Mouse (Mus musculus) retina, postnatal 1 day (tissue): ENCODE data around the gene Cd80.
"Not testable (repeated sequence)": the region's sequence is repeated elsewhere in the genome, so short reads cannot be mapped to it uniquely, and the experiment has no call there.

ENCODE experiments used
- DNase-seq: peaks from one replicate; pipeline ENCODE4 v3.0.0-alpha.2; 2012

Gene Cd80

DNA sequence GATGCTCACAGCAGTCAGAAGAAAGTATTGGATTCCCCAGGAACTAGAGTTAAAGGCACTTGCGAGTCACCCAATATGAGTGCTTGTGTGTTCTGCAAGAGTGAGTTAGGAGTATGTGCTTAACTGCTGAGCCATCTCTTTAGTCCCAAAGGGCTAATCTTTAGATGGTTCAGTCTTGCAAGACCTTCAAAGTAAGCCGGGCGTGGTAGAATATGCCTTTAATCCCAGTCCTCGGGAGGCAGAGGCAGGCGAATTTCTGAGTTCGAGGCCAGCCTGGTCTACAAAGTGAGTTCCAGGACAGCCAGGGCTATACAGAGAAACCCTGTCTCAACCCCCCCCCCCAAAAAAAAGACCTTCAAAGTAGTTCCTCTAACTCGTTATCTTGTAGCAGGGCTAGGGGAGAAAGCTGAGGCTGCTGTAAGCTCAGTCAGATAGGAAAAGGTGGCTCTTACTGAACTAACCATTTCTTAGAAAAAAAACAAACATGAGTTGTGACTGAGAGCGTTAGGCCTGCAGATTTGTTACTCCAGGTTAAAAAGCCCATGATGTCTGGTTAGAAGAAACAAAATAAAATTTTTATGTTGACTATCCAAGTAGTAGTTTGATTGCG is 19.4 kb downstream of the Cd80 start:
- no peak for DNase-seq

DNA sequence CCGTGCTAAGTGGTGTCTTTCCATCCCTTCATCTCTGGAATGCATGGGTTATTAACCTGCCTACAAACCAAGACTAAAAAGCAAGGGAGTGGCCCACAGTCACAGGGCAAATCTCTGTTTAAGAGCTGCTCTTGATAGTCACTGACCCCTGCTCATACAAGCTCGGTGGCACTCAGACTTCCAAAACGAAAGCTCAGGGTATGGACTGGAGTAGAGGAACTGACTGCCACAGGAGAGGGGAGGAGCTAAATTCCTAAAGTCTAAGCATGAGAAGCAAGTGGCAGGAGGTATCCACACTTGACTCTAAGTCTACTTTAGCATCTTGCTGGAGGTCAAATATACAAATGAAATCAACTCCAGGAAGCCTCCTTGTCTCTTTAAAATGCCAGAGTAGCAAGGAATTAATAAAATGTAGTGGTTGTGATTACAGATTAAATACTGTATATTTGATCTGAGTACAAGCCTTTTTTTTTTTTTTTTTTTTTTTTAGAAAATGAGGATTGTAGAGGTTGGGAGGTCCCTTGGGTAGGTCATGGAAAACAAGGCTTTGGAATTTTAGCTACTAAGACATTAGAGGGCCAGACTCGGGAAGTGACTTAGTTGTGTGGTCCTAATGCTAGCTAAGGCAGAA is 20.4 kb downstream of the Cd80 start:
- DNase-seq: no peak

DNA sequence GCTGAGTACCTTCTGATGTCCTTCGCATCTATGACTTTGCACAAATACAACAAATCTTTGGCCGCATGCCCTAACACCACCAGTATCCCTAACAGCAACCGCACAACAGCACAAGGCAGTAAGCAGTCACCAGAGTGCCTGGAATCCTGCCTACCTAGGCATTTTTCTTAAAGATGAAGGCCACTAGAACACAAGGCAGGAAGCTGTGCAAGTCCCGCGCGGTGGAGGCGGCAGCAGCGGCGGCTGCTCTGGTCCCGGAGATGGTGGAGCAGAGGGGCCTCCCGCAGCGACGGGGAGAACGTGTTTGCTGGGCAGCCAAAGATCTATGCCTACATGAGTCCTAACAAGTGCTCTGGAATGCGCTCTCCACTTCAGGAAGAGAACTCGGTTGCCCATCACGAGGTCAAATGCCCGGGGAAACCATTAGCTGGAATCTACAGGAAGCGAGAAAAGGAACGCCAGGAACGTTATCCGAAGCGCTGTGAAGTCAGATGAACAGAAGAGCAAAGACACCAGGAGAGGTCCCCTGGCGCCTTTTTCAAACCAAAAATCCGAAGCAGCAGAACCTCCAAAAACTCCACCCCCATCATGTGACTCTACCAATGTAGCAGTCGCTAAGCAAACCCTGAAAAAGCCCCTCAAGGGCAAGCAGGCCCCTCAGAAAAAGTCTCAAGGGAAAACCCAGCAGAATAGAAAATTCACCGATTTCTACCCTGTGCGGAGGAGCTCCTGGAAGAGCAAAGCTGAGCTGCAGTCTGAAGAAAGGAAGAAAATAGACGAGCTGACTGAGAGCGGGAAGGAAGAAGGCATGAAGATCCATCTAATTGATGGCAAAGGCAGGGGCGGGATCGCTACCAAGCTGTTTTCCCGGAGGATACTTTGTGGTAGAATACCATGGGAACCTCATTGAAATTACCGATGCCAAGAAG is 21.2 kb downstream of the Cd80 start:
- DNase-seq: peak; percentile 59

DNA sequence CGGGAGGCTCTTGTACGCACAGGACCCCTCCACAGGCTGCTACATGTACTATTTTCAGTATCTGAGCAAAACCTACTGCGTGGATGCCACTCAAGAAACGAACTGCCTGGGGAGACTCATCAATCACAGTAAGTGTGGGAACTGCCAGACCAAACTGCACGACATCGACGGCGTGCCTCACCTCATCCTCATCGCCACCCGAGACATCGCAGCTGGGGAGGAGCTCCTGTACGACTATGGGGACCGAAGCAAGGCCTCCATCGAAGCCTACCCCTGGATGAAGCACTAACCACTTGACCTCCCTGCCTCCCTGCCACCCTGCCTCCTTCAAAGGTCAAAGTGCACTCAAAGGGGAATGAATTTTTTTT is 21.9 kb downstream of the Cd80 start:
- DNase-seq: not testable (repeated sequence)

DNA sequence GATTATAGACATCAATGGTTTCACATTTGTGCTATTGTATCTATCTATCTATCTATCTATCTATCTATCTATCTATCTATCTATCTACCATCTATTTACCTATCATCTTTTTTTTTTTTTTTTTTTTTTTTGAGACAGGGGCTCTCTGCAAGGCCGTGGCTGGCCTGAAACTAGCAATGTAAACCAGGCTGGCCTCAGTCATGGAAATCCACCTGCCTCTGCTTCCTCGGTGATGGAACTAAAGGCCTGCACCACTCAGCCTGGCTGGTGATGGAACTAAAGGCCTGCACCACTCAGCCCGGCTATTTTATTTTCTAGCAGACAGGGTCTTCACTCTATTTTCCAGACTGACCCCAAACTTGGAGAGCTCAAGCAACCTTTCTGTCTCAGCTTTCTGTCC is 22.9 kb downstream of the Cd80 start:
- no peak for DNase-seq

DNA sequence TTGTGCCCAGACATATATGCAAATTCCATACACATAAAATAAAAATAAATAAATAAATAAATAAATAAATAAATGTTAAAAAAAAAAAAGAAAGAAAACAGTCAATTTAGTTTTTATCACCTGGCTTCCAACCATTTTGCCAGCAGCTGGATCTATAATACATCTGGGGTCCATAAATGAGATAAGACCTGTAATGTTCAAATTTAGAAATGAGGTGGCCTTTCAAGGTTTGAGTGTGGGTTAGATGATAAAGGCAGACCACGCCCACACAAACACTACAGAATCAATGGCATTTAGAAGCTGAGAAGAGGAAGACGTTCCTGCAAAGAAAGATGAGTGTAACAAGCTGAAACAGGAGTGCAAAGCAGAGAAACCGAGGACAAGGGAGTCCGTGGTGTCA is 26.0 kb downstream of the Cd80 start:
- no peak for DNase-seq

DNA sequence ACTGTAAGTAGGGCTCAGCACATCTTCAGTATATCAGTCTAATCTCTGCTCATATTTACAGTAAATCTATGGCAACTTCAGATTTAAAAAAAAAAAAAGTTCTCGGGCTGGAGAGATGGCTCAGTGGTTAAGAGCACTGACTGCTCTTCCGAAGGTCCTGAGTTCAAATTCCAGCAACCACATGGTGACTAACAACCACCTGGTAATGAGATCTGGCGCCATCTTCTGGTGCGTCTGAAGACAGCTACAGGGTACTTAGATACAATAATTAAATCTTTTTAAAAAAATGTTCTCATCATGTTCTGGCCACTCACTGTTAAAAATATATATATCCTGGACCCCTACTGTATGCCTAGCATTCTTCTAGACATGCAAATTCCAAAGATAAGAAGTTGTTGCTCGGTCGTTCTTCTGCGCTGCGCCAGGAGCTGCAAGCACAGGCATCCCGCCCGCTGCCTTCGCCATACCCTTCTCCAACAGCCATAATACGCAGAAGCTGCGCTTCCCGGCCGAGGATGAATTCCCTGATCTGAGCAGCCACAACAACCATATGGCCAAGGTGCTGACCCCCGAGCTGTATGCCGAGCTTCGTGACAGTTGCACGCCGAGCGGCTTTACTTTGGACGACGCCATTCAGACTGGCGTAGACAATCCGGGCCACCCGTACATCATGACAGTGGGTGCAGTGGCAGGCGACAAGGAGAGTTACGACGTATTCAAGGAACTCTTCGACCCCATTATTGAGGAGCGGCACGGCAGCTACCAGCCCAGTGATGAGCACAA is 27.6 kb downstream of the Cd80 start:
- DNase-seq: peak; percentile 59

DNA sequence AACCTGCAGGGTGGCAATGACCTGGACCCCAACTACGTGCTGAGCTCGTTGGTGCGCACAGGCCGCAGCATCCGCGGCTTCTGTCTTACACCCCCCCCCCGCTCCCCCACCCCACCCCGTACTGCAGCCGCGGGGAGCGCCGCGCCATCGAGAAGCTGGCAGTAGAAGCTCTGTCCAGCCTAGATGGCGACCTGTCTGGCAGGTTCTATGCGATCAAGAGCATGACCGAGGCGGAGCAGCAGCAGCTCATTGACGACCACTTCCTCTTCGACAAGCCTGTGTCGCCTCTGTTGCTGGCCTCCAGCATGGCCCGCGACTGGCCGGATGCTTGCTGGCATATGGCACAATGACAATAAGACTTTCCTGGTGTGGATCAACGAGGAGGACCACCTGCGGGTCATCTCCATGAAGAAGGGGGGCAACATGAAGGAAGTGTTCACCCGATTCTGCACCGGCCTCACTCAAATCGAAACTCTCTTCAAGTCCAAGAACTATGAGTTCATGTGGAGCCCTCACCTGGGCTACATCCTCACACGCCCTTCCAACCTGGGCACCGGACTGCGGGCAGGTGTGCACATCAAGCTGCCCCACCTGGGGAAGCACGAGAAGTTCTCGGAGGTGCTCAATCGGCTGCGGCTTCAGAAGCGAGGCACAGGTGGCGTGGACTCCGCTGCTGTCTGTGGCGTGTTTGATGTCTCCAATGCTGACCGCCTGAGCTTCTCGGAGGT is 28.4 kb downstream of the Cd80 start:
- DNase-seq: peak; percentile 29

DNA sequence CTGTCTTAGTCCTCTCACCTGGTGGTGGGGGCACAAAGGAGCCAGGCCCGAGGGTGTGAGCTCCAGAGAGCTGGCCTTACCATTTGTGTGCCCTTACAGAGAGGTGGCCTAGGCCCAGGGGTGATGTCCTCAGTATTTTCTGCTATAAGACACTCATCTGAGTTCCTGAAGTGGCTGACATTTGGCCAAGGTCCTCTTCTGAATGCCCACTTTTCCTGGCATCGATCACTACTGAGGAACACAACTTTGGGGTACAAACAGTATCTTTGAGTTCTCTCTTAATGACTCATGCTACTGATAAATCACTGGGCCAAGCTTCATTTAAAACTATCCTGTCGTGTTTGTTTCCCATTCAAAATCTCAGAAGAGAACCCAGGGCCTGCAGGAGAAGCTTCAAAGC is 37.2 kb downstream of the Cd80 start:
- no peak for DNase-seq

DNA sequence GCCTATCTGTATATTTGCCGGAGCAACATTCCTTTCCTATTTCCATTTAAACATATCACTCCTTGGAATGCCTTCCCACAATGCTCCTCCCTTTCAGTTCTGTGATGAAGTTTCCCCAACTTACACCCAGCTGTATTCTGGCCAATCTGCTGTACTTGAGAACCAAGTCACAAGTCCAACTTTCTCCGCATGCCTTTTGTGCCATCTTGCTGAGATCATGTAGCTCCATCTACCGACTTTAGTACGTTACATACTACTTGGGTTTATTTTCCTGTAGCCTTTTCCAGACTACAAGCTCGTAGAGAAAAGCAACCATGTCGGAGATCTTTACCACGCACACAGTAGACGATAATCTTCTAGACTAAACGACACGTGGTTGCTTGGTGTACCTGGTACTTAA is 38.5 kb downstream of the Cd80 start:
- DNase-seq: no peak

DNA sequence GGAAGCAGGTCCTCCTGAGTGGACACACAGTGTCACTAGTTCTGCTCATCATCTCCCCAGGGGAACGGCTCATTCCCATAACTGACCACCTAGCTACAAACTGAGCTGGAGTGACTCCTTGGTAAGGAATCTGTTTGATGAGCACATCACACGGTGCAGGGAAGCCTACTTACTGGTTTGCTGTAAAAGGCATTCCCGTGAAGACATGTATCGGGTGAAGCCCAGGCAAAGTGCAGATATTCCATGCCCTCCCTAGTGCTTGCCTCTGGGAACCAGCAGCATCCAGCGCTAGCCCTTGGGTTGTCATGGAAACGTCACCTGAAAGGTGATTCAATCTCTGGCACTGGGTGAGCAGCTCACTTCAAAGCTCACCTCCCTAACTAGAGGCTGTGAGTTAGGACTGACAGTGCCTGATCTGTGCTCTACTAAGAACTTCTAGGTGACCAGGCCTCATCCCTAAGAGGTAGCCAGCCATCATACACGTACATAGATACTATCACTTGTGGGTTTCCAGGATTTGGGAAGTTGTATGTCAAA is 41.3 kb downstream of the Cd80 start:
- no peak for DNase-seq

DNA sequence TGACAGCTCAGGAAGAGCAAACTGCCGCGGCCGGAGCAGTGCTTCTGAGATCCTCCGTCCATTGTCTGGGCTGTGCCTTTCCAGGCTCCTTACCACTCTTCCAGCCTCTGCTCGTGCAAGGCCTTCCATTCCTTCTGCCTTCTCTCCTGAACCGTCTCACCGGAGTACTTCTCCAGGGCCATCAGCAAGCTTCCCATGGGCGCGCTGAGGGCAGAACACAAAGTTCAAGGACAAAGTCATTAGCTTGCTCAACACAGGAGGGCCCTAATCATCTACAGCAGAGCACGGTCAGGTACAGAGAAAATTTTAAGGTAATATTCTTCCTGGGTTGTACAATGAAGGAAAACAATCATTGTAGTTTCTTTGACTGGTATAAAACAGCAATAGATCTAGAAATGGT is 47.1 kb downstream of the Cd80 start:
- DNase-seq: no peak

DNA sequence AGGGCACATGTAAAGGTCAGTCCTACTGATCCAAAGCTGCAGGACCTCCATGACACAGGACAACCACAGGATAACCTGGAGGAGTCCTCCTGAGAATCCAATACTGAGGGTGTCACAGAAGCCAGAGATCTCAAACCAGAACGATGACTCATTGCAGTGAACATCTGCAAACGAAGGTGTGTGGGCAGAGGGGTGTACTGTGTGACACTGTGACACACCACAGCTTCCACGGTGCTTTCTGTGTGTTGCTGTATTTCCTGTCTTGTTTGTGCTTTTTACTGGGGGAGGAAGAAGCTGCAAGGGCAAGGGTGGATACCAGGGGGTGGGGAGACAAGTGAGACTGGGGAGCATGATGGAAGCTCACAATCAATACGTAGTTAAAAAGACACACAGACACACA is 48.2 kb downstream of the Cd80 start:
- DNase-seq: no peak

DNA sequence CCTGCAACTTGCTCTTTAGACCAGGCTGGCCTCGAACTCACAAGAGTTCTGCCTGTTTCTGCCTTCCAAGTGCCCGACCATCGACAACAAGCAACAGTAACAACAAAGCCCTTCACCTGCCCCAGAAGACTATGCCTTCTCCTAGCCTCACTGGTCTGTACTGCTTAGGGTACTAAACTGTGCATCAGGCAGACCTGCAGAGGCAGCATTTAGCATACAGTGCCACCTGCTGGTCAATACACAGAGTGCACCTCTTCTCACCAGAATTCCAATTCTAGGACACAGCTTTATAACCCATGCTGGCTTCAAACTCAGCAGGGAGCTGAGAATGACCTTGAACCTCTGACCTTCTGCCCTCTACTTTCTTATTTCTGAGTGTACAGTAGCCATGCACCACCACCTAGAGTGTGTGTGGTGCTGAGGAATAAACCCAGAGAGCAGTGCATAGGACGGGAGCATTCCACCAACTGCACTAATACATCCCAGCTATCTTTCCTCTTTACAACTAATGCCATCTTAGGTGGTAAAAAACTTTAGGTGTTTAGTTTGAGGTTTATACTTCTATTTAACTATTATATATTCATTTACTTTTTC is 50.8 kb downstream of the Cd80 start:
- DNase-seq: peak; percentile 81

DNA sequence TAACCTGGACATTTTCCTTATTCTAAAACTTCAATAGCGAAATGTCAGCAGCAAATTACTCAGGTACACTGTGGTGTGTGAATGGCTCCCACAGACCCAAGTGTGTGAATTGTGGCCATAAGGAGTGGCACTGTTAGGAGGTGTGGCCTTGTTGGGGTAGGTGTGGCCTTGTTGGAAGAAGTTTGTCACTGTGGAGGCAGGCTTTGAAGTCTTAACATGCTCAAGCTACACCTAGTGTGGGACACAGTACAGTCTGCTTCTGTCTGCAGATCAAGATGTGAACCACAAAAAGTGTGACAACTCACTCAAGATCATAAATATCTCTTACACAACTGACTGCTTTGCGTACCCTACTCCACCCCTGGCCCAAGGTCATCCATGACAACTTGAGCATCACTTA is 55.5 kb downstream of the Cd80 start:
- no peak for DNase-seq

DNA sequence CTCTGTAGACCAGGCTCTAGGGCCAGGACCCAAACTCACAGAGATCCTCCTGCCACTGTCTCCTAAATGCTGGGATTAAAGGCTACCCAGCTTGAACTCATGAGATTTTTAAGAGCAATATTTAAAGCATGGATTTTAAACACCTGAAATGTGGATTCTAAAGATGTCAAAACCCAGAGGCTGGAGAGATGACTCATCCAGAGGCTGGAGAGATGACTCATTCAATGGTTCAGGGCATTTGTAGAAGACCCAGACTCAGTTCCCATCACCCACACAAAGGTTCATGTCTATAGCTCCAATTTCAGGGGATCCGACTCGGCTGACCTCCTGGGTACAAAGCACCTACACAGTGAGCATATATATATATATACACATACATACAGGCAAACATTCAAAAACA is 63.8 kb downstream of the Cd80 start:
- DNase-seq: no peak

DNA sequence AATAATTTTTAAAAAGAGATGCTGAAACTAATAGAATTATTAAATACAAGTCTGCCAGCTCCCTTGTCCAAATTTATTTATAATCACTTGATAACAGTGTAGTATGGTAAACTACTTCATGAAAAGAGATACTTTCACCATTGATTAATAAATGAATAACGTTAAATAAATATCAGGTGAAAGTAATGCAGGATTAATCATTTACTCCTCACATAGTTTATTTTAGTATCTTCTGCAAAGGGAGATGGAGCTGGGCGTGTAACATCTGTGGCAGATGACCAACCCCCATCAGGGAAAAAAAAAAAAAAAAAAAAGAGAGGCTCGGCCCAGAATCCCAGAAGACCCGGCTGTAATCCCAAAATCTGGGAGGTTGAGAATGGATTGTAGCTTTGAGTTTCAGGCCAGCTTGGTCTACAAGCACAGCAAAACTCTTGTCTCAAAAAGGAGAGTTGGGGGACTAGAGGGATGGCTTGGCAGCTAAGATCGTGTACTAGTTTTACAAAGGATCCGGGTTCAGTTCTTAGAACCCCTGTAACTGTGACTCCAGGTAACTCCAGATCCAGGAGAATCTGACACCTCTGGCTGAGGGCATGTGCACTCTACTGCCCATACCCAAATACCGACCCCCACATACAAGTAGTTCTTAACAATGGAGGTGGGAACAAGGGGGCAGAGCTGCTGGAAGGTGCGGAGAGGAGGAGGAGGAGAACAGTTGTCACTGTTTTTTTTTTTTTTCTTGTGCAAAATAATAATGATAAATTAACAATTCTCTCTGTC is 66.0 kb downstream of the Cd80 start:
- DNase-seq: no peak

DNA sequence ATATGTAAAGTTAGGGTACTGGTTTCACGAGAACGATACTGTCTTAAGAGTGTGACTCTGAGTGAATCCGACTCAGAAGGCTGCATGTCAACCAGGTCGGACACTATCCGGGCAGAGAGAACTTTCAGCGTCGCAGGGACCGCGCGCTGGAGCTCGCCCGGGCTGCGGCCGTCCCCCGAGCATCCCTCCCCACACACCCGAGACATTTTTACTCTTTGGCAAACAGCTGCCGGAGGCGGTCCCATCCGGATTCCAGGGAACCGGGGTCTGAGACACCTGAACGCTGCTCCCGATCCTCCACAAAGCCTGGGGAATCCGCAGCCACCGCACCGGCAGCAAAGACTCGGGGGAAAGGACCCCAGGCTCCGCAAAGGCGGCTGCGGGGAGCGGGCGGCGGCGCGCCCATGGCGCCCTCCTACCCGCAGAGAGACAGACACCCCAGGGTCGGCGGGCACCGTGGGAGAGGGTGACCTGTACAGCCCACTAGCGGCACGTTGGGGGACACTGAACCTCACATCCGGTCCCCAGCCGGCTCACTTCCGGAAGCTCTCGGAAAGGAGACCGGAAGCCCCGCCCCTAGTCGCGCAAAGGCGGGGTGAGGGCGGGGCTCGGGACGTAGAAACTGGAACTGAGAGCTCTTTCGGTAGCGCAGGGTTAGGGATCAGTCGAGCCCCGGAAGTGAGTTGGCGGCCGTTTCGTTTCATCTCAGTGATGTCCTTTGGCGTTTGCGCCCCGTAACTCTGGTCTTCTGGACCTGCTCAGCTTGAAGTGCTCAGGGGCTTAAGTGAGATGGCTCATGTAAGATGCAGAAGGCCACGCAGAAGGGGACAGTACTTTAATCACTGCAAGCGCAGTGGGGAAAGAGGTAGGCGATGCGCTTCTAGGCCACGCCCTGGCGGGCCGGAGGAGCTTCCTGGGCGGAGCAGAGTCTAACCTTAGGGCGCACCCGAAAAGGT is 67.0 kb downstream of the Cd80 start, which contains the start of gene Timmdc1:
Gene Timmdc1, minus strand, starts transcription at position 535 of the 956 bp plus-strand sequence.
- peak; percentile 98 for DNase-seq

DNA sequence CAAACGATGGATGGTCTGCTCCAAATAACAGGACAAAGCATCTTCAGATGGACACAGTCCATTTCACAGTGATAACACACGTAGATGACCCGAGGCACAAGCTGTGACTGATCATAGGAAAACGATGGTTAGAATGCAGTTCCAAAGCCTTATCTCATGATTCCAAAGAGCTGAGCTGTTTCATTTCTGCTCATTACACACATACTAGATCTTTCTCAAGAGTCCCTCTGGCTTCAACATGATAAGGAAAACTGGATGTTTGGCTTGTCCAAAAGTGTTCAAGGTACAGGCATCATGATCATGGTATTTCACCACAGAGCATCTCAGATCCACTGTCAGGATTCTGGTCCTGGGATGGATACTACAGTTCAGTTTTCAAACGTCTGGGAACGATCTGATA is 70.9 kb downstream of the Cd80 start:
- DNase-seq: no peak
